Mouse (Mus musculus): ENCODE measurements around the gene Etv4.

Etv4 gene

DNA sequence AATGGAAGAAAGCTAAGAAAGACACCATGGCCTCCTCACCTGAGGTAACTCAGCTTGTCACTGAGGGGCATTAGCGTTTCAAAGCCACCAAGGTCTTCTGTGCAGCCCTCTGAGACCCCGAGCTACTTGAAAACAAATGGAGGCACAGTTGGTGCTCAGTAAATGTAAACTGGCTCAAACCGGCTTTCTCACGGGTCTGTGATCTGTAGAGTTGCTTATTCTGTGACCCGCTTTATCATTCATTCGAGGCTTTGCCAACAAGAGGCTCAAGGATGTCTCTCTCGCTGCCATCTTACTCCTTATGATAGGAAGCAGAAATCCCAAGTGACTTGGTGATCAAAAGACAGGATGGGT lies 658 bp upstream of the Etv4 start:
- DNase-seq (ENCODE audit: low spot score), result no peak

DNA sequence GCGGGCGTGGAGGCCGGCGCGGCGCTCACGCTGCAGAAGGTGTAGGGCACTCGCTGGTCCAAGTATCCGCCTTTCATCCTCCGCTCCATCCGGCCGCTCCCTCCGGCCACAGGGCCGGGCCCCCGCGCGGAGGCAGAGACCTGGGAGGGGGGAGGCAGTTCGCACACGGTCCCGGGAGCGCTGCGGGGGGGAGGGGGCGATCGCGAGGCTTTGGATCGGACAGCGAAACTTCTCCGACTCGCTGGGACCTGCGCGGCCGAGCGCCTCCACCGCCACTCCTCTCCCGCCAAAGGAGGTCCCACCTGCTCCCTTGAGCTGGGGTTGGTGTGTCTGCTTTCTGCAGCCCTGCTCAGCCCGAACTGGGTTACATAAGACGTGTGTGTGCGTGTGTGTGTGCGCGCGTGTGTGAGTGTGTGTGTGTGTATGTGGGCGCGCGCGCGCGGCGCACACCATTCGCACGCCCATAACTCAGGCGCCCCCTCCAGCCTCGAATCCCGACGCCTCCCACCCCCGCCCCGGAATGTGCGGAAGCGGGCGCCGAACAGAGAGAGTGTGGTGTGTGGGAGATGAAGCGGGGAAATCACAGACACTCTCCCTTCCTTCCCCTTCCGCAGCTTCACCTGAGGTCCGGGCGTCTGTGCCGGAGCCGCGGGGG lies 556 bp downstream of the Etv4 start:
- DNase-seq (ENCODE audit: low spot score), result no peak

DNA sequence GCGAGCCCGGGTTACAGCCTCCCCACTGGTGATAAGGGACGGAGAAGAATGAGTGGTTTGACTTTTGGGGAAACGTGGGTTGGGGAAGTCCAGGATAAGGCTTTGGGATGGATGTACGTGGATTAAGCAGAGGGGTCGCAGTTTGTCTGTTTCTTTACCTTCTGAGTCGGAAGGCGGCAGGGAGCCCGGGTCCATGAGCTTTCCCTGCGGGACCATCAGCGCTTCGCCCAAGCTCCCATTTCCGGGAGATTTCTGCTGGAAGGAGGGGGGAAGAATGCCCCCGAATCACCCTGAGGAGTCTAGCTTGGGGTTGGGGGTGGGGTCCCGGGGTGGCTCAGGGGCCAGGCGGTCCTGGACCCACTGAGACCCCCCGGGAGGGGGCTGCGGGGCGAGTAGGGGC lies 1.1 kb downstream of the Etv4 start:
- no peak for DNase-seq (ENCODE audit: low spot score)

DNA sequence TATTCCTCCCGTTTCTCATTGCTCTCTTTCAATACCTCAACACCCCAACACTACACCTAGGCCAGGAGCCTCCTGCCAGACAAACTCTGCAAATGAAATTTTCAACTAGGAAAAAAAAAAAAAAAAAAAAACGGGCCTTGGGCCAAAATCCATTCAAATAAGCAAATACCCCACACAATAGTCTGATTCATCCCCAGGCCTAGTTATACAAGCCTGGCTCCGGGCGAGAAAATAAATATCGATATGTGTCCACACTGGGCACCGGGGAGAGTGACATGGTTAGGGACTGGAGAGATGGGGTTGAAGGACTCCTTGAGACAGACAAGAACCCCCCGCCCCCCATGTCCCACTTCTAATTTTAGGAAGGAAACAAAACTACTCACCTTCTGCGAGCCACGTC lies 1.6 kb downstream of the Etv4 start:
- DNase-seq (ENCODE audit: low spot score), result no peak

DNA sequence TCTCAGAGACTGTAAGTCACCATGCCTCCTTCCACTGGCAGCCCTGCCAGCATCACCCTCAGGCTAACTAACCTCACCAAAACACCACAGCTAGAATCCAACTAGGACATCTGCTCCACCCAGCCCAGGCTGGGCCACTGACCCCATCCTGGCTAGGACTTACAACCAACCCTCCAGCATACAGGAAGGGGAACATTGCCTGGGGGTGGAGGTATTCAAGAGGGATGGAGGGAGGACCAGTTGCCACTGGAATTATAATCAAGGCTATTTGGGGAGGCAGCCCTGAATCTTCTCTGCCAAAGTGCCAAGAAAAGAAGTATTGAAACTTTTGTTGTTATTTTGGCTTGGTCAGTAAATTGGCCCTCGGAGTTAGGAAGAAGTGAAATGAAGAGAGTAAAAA lies 2.0 kb downstream of the Etv4 start:
- no peak for DNase-seq (ENCODE audit: low spot score)

DNA sequence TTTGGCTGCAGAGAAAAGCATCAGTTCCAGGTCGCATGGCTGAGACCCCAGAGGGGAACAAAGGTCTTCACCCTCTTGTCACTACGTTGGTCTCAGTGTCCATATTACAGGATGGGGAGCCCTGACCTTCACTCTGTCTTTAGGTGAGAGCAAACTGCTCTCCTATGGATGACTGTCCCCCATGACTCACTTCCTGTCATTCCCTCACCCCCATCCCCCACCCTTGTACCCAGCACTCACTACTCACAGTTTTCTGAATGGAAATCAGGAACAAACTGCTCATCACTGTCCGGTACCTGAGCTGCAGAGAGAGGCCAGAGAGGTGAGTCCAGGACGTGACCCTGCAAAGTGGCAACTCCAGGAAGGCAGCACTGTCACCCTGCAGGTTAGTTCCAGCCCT lies 8.3 kb downstream of the Etv4 start:
- DNase-seq (ENCODE audit: low spot score), result no peak

DNA sequence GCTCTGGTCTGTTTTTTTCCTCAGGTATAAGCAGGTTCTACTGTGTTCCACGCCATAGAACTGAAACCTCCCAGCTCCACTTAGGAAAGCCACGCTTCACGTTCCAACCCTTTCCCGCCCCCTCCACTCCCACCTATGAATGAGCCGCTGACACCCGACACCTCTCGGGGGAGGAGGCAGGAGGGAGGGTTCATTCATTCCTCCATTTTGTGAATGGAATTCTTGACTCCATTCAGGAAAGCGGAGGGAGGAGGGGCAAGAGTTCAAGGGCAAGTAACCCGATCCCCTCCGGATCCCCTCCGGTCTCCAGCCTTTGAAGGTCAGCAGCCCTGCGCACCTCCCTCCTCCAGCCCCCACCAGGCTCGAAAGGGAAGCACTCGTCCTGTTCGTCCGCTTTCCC lies 12.7 kb downstream of the Etv4 start:
- peak; percentile 47 for DNase-seq (ENCODE audit: low spot score)

DNA sequence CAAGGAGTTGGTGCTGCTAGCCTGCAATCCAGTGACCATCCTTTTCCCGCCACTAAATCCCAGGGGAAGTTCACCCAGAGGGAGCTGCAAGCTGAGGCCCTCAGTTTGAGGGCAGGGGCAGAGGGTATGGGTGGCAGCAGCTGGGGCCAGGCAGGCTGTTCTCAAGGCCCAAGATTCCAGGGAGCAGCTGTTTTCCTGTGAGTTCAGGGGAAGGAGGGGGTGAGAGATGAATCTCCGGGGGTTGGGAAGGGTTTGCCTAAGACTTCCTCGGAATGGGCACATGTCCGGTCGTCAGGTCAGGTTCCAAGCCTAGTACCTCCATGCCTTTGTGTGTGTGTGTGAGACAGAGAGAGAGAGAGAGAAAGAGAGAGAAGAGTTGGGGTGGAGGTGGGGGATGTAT lies 13.1 kb downstream of the Etv4 start:
- no peak for DNase-seq (ENCODE audit: low spot score)

DNA sequence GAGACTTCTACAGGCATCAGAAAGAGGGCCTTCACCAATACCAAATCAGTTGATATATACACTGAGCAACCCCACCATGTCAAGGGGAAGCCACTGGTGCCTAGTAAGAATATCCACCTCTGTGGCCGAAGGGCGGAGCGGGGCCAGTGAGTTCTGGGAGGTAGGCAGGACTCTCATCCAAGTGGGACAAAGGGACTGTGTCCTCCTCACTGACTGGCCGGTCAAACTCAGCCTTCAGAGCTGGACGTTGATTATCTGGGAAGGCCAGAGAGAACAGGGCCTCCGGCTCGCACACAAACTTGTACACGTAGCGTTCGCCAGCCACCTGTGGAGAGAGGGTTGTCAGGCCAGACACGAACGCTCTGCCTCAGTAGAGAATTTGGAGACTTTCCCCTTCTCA lies 14.9 kb downstream of the Etv4 start:
- no peak for DNase-seq (ENCODE audit: low spot score)

DNA sequence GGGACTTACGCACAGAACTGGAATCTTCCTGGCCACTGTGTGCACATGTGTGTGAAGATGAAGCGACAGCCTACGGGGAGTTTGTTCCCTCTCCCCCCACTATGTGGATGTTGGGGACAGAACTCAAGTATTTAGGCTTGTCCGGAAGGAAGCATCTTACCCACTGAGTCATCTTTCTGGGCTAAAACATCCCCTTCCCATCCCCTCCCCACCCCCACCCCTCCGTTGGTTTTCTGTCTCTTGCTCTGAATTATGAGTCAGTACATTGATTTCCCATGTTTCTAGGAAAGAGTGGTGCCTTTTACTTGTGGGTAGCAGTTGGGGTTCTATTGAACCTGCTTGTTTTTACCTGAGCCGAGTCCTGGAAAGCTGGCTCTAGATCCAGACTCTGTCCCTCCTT lies 16.4 kb downstream of the Etv4 start:
- no peak for DNase-seq (ENCODE audit: low spot score)

DNA sequence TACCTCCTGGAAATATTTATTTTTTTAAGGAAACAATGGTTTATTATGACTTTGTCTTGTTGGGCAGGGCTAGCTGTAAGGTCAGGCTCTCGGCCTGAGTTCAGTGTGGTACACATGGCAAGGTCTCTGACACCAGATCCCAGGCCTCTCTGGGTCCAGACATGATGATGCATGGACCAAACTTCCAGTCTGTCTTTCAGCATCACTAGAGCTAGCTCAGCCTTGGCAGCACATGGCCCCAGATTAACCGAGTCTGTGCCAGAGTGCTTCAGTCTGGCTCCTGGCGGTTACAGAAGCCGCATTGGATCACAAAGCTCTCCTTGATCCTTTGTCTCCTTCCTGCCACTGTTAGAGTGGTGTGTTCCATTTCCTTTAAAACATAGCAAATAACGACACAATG lies 17.8 kb downstream of the Etv4 start:
- no peak for DNase-seq (ENCODE audit: low spot score)

DNA sequence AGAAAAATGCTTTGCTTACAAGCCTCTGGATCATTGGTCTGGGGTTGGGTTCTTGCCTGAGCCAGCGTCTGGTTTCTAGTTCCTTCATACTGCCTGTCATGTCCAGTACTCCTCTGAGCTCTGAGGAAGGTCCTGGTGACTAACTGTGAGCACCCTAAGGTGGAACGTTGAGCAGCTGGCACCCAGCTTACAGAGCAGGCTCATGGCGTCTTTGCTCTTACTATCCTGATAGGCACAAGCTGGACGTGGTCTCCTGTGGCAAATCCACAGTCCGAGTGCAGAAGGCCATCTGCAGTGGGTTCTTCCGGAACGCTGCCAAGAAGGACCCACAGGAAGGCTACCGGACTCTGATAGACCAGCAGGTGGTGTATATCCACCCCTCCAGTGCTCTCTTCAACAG lies 20.6 kb downstream of the Etv4 start:
- no peak for DNase-seq (ENCODE audit: low spot score)

DNA sequence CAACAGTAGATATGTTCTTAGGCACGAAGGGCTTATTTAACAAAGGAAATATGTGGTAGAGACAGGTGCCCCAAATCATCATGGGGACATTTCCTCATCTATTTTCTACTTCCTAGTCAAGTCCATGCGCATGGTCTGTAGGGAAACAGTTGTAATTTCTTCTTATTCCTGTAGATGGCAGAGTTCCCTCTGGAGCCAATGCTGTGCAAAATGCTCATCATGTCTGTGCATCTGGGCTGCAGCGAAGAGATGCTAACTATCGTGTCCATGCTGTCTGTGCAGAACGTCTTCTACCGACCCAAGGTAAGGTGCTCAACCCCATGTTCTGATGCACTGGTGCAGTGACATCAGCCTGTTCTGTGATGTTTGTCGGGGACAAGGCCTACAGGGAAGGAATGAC lies 21.4 kb downstream of the Etv4 start:
- DNase-seq (ENCODE audit: low spot score), result no peak

DNA sequence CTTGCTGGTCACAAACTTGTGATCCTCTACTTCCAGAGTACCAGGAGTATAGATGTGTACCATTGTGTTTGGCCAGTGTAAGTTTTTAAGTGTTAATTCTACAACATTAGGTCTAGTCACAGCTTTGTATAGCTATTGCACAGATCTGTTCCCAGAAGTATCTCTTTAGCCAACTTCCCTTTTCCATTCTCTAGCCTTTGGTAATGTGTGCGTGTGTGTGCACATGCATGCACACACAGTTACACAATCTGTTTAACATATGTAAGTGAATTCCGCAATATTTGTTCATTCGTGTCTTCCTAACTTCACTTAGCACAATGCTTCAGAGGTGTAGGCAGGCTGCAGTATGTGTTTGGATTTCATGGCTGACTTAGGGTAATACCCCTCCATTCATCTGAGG lies 25.6 kb downstream of the Etv4 start:
- DNase-seq (ENCODE audit: low spot score), result no peak

DNA sequence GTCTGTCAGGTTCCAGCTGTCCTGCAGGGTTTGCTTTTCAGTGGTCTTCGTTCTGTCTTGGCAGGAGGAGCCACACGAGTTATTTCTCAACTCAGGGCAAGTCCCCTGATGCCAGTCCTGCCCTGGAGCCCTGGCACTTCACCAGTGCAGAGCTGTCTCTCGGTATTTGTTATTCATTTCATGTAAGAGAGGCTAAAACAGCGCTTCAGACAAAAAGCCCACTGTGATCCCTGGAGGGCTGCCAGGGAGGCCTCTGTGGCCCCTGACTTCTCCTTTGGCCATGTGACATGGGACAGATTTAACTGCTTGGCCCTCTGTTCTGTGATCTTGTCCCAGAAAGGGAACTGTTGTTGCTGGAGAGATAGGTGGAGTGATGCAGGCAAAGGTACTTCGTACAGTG lies 26.7 kb downstream of the Etv4 start:
- DNase-seq (ENCODE audit: low spot score), result no peak

DNA sequence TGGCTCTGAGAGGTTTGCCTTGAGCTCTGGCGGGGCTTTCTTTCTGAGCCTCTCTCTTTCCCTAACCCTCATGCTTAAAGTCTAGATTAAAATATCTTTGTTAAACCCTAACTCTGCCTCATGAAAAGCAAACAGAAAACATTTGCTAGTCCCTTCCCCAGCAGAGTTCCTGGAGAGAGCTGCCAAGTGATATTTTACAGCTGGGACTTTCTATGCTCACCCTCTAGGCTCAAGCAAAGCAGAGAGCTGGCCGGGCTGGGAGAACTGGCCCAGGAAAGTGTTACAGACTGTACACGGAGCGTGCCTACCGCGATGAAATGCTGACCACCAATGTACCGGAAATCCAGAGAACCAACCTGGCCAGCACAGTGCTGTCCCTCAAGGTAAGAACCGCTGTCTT lies 27.8 kb downstream of the Etv4 start:
- no peak for DNase-seq (ENCODE audit: low spot score)

DNA sequence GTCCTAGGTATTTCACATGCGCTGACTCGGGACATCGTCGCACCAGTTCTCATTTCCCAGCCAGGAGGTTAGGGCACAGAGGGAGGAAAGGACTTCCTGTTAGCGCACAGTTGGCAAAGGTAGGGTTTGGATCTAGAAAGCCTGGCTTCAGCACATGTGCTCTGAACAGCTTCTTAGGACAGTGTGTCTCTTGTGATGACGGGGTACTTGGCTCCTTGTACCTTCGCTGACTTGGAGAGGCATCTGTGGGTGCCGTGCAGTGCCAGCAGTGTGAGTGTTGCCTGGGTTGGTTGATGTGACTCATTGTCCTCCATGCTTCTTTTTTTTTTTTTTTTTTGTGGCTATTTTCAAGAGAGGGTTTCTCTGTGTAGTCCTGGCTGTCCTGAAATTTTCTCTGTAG lies 28.6 kb downstream of the Etv4 start:
- DNase-seq (ENCODE audit: low spot score), result no peak

DNA sequence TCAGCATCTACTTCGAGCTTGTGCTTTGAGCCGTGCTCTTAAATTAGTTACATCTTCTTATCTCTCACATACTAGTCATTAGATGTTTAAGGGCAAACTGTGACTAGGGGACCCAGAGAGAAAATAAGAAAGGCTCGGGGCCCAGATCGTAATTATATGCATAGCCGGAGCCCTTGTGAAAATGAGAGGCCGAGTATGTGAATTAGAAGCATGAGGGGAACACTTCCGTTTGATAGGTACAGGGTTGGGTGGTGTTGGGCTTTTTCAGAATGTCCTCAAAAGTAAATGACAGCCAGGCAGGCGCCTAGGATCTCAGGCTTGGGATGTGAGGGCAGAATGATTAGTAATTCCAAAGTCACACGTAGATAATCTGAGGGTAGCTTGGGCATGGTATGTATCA lies 51.6 kb downstream of the Etv4 start:
- no peak for DNase-seq (ENCODE audit: low spot score)

DNA sequence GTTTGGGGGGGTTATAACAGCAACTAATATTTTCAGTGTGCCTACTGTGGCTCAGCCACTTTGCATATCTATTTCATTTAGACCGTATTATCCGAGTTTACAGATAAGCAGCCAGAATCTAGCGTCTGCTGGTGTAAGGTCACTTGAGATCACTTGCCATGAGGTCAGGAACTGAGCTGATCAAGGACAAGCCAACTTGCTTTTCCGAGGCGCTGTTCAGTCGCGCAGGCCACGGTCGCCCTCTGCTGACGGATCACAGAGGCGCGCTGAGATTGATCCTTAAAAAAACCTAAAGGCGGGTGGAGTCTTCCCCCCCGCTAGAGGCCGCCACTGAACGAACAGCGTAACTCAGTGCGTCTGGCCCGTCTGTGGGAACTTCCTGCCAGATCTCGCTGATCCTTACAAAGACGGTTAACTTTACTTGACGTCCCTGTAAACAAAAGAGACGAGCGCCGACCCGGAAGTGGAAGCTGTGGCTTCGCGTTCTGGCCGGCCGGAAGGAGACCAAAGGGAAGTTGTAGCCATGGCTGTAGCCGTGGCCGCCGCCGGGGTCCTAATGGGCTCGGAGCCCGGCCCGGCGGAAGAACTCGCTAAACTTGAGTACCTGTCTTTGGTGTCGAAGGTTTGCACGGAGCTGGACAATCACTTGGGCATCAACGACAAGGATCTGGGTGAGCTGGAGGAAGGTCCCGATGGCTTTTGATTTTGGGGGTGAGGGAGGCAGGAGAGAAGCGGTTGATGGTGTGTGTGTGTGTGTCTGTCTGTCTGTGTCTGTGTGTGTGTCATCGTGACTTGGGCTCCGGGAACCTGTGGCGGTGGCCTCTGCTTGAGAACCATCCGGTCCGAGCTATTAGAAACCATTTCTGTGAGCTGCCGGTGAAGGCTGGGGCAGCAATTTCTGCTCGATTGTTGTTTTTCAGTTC lies 52.4 kb downstream of the Etv4 start, which contains the start of gene Dhx8:
Gene Dhx8, plus strand, starts transcription at position 402 of the 923 bp plus-strand sequence.
- DNase-seq (ENCODE audit: low spot score), result peak; percentile 98

DNA sequence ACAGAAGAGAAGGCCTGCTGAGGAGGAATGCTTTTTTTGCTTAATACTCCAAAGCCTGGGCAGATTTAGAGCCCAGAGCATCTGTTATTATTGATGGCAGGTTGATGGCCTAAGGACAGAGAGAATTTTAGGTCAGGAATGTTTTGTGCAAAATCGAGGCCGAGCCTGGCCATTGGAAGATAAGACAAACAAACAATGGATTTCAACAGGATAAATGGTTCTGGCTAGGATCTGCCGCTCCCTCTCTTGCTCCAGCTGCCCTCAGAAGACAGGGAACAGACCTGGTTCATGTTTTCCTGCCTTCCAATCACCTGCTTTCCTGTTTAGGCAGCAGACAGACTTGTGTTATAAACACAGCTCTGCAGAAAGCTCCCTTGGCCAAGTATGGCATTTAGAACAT lies 55.9 kb downstream of the Etv4 start:
- no peak for DNase-seq (ENCODE audit: low spot score)

DNA sequence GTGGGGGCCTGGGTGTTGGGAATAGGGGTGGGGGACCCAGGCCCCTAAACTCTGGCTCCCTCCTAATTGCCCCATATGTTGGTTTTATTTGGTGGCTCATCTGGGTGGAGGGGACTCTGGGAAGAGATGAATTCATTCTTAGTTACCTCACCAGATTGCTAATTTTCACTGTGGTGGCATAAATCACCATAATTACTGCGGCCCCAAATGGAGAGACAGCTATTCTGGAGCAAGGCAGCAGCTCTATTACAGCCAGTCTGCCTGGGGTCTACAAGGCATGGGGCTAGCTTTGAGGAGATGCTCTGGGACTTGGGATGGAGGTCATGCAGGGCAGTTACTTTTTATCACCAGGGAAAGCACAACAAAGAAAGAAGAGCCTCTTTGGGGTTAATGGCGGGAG lies 58.4 kb downstream of the Etv4 start:
- DNase-seq (ENCODE audit: low spot score), result no peak

DNA sequence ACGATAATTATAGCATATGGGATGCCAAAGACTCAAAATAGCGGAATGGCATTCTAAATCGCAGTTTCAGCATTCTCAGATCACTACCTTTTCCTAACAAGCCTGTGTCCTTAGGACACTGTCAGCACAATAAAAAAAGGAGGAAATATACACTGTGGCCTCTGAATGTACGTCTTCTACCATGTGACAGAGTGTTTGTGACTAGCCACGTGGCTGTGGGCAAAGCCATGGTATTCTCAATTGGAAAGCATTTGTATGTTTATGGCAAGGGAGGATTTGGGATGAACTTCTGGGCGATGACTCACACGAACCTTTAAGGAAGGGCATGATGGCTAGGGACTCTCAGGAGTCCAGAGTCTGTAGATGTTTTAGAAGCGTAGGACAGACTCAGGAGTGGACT lies 60.1 kb downstream of the Etv4 start:
- DNase-seq (ENCODE audit: low spot score), result no peak

DNA sequence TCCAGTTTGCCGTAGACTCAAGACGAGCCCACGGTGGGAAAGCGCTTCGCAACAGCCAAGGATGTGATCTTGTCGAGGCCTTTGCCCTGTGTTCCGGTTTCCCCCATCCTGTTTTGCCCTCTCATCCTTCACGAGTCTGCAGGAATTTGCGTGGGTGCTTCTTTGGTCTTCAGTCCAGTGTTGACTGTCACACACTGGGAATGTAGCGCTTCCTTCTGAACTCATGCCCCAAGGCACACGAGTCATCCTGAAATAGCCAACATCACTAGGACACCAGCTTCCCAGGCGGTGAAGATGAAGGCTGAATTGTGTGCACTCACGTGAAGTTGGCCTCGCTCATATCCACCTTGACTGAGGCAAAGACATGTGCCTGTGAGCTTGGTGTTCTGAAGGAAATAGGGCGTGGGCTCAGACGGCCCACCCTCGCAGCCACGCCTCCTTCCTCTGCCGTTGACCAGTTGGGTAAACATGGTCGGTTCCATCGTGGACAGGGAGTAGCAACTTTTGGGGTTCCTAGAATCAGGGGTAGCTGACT lies 65.1 kb downstream of the Etv4 start:
- DNase-seq (ENCODE audit: low spot score), result no peak
